Mouse (Mus musculus) left cerebral cortex, adult 8-10 months (tissue): ENCODE results near the gene Fam20a. TPM values are rescaled to one million over a fixed set of nuclear protein-coding genes. Genes with fewer than 3 reads are reported as not detected.
"Not testable (repeated sequence)": the region's sequence is repeated elsewhere in the genome, so short reads cannot be mapped to it uniquely, and the experiment has no call there.

Source experiments
- DNase-seq, 2 experiments: peaks; one replicate each; pipeline ENCODE4 v3.0.0; 2022; ENCODE audit warnings: low spot score in 2 of 2
- total RNA-seq, 4 experiments: library from RNA; stranded (reverse); gene quantifications; 2 replicates each; pipeline ENCODE4 v1.2.4; 2022

The Fam20a gene
- total RNA-seq, 4 experiments from 2014 or later: 11.1 to 12.6 (median 12.1) TPM

DNA sequence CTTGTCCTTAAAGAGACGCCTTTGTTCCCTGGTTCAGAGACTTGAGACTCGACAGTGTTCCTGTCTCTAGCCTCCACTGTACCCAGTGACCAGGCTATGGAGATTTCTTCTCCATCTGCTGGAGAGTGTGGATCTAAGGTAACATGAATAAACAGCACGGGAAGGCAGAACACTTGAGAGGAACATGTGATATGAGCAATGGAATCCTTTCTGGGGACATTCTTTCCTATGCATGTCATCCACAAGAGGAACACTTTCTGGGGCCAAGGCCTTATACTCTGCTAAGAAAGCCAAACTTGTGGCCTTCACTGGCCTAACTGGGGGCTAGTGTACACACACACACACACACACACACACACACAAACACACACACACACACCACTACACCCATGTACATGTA is 40.5 kb downstream of the Fam20a start:
- no peak for DNase-seq

DNA sequence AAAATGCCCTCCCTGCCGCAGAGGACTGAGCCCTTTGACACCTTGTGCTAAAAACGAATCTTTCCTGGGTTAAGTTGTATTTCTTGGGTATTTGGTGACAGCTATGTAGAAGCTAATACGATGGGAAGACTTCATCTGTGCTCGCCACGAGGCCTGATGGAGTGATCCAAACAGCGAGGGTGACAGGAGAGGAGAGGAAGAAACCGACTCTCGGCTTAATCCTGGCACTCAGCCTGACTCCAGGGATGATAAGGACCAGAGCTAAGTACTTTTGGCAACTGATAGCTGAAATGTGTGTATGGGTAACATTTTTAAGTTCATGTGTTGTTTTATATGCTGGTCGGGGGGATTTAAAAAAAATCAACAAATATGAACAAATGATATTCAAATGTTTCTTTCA is 41.1 kb downstream of the Fam20a start:
- DNase-seq: no peak

- no peak for DNase-seq
Observed at GRCm38 (mm10) chr11:109678291-109678690, 43.8 kb downstream of the Fam20a start.

- no peak for DNase-seq
Observed at GRCm38 (mm10) chr11:109676621-109677373, 45.3 kb downstream of the Fam20a start.

- no peak for DNase-seq
Observed at GRCm38 (mm10) chr11:109675771-109676170, 46.3 kb downstream of the Fam20a start.

DNA sequence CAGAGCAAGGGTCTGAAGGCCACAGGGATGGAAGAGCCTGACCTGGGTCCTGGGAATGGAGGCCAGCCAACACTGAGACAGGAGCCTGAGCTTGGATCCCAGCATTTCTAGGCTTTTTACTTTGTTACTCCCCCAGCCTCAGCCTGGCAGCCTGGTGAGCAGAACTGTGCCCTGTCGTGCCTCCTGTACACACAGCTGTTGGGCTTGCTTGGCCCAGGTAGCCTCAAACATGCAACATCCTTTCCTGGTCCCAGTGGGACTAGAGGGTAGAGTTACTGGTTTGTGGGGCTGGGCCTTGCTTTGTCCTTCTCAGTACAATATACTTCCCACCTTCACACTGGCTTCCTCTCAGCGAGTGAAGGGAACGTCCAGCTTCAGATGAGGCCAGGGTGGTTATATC is 46.9 kb downstream of the Fam20a start:
- DNase-seq: no peak

GRCm38 (mm10) chr11:109674542-109674941 is 47.5 kb downstream of the Fam20a start:
- DNase-seq: no peak

GRCm38 (mm10) chr11:109673741-109674140 is 48.3 kb downstream of the Fam20a start:
- no peak for DNase-seq

GRCm38 (mm10) chr11:109672881-109673739 is 49.0 kb downstream of the Fam20a start:
- no peak for DNase-seq

DNA sequence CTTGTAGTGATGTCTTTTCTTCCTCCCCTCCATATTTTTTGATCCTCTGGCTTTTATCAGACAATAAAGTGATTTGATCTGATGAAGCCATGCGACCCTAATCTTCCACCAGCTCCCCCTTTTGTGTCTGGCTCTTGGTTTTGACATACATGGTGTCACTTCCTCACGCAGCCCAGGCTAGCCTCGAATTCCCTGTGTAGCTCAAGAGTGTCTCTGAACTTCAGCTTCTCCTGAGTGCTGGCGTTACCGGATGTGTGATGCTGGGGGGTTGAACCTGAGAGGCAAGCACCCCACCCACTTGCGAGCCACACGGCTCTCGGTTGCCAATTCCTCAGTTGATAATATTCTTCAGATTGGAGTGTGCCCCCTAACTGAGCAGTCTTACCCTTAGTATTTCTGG is 49.7 kb downstream of the Fam20a start:
- DNase-seq: no peak

- DNase-seq: no peak
Observed at GRCm38 (mm10) chr11:109672021-109672324, 50.1 kb downstream of the Fam20a start.

DNA sequence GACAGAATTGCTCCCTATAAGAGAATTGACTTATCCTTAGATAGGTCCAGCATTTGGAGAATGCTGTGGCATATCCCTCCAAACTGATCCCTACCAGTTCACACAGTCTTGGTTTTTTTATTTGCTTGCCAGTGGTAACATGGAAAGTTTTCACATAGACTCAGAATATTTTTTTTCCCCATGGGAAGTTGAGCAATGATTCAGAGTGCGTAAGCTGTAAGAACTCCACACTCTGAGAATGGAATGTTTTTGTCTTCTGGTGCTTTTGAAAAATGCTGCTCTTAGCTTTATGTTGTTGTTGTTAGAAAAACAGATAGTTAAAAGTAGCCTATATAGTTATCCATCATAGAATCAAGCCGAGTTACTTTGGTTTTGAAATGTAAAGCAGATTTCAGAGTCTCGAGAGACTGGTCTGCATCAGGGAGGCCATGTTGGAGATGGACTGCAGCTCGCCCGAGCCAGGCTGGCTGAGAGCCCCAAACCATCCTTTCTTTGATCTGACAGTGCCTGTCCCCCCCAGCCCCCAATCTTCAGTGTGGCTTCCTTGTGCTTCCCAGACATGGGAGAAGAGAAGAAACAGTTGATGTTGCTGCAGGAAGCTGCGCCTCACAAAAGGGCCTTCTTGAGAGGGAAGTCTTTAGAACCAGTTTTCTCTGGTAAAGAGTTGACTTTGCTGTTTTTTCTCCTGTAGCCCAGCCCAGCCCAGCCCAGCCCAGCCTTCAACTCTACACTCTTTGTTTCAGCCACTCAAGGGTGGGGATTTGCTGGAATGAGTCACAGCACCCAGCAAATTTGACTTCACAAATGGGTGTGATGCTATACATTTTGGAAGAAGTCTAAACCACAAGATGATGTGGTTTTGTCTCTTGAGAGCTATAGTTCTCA is 50.7 kb downstream of the Fam20a start:
- no peak for DNase-seq

GRCm38 (mm10) chr11:109670026-109670916 is 51.8 kb downstream of the Fam20a start:
- no peak for DNase-seq

- DNase-seq: no peak
Observed at GRCm38 (mm10) chr11:109669149-109669708, 52.9 kb downstream of the Fam20a start.

- no peak for DNase-seq
Observed at GRCm38 (mm10) chr11:109668115-109668725, 53.9 kb downstream of the Fam20a start.

DNA sequence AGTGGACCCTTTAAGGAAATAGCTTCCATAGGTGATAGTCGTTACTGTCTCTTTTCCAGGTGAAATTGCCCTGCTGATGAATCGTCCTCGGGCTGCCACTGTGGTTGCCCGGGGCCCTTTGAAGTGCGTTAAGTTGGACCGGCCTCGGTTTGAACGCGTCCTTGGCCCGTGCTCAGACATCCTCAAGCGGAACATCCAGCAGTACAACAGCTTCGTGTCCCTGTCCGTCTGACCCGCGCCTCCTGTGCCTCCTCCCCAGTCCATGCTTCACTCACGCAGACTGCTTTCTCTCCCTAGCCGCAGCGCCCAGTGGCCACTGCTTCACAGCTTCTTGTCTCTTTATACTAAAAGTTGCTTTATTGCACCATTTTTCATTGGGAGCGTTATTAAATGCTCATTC is 54.7 kb downstream of the Fam20a start:
- no peak for DNase-seq

DNA sequence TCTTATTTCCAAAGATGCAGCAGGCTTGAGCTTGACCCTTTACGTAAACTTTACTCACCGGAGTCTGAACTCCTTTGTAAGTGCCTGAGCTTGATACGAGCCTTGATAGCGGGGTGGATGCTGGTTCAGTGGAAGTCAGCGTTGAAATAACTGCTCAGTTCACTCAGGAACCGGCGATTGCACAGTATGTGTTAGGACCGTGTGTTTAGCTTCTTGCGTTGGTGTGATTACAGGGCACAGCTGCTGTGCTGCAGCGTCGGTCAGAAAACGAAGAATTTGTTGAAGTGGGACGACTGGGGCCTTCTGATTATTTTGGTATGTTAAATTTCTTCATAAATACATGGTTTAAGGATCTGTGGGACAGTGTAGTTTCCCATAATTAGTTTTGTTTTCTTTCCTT is 55.7 kb downstream of the Fam20a start:
- DNase-seq: no peak

- DNase-seq: no peak
Observed at GRCm38 (mm10) chr11:109665424-109665823, 56.7 kb downstream of the Fam20a start.

GRCm38 (mm10) chr11:109664293-109664692 is 57.8 kb downstream of the Fam20a start:
- DNase-seq: no peak

GRCm38 (mm10) chr11:109660526-109660925 is 61.6 kb downstream of the Fam20a start:
- not testable (repeated sequence) for DNase-seq
